Mouse (Mus musculus): ENCODE measurements around the gene Gemin8. TPM values are rescaled to one million over a fixed set of nuclear protein-coding genes. Genes with fewer than 3 reads are reported as not detected.

Gemin8 gene
- polyA plus RNA-seq, 1 experiment from 2014 or later = 5.1 TPM

GRCm38 (mm10) chrX:166230515-166231267, 60.4 kb downstream of the Gemin8 start:
- no peak overlapping the region for H3K4me3 ChIP-seq
- H3K9me3 ChIP-seq (replicated peaks) = no peaks in the 10 kb centered on the region
- H3K27me3 ChIP-seq = no peaks in the 10 kb centered on the region
- H3K4me1 ChIP-seq (replicated peaks) = no peaks in the 10 kb centered on the region
- no peak for ATAC-seq (replicated peaks; ENCODE audit: insufficient number of reproducible peaks, insufficient read depth, low FRiP score, low read depth)
- 78% methylated on average over 6 of the region's 6 CpGs for WGBS
- H3K4me2 ChIP-seq = no peak overlapping the region
- no peak overlapping the region for H3K27ac ChIP-seq
- no peaks in the 10 kb centered on the region for H3K36me3 ChIP-seq
- H3K9ac ChIP-seq = no peak overlapping the region

DNA sequence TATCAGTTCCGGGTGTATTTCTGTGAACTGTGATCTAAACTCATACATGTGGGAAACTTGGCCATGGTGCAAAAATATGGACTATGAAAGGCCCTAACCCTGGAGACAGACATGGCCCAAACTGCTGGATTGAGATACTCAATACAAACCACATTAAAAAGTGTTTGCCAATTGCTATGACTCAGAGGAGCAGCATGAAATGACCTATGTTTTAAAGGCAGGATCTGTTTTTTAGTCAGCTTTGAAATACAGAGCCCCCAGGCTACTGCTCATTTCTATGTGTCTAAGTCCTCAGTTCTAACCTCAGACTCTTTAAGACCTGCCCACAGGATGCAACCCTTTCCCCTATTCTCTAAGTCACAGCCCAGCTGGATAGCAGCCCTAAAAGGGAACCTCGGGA, 65.9 kb downstream of the Gemin8 start:
- H3K27ac ChIP-seq = no peak overlapping the region
- H3K27me3 ChIP-seq = peaks cover 26% of the 10 kb centered on the region
- H3K9me3 ChIP-seq (replicated peaks) = no peaks in the 10 kb centered on the region
- H3K4me3 ChIP-seq = no peak overlapping the region
- H3K4me1 ChIP-seq (replicated peaks) = no peaks in the 10 kb centered on the region
- 44% methylated on average over 2 of the region's 2 CpGs for WGBS
- no peak overlapping the region for H3K9ac ChIP-seq
- H3K36me3 ChIP-seq = no peaks in the 10 kb centered on the region
- no peak overlapping the region for H3K4me2 ChIP-seq
- no peak for ATAC-seq (replicated peaks; ENCODE audit: insufficient number of reproducible peaks, insufficient read depth, low FRiP score, low read depth)

GRCm38 (mm10) chrX:166238831-166239460, 68.7 kb downstream of the Gemin8 start, which contains the start of gene Gpm6b:
Gene Gpm6b, plus strand, starts transcription at chrX:166238911.
- H3K27ac ChIP-seq = no peak within 1 kb of the TSS

DNA sequence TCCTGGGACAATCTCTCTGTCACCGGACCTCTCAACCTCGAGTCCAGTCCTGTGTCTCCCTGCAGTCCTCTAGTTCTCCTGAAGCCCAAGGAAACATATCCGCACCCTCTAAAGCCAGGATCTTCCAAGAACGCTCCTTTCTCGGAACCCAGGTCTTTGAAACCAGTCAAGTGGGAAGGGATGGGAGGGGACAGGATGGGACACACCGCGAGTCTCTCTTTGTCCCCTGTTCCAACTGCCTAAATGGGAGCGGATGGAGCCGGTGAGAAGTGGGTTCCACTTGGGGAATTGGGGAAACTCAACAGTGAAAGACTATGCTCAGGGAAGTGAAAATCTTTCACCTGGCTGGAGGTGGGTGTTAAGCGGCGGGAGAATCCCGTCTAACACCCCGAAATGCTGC, 69.3 kb downstream of the Gemin8 start:
- H3K4me1 ChIP-seq (replicated peaks) = no peaks in the 10 kb centered on the region
- no peaks in the 10 kb centered on the region for H3K36me3 ChIP-seq
- peak overlapping the region; percentile 95 for H3K4me2 ChIP-seq
- WGBS = 17% methylated on average over 13 of the region's 13 CpGs
- peaks cover 26% of the 10 kb centered on the region for H3K27me3 ChIP-seq
- no peak overlapping the region for H3K27ac ChIP-seq
- peak overlapping the region; percentile 49 for H3K9ac ChIP-seq
- ATAC-seq (replicated peaks; ENCODE audit: insufficient number of reproducible peaks, insufficient read depth, low FRiP score, low read depth) = no peak
- H3K4me3 ChIP-seq = peak overlapping the region; percentile 56
- H3K9me3 ChIP-seq (replicated peaks) = no peaks in the 10 kb centered on the region

More at GRCm38 (mm10) chrX:166238831-166239460, 68.7 kb downstream of the Gemin8 start, which contains the start of gene Gpm6b:
- H3K4me2 ChIP-seq = peak within 1 kb of the TSS; percentile 95
- peak within 1 kb of the TSS; percentile 49 for H3K9ac ChIP-seq
- ATAC-seq (replicated peaks; ENCODE audit: insufficient number of reproducible peaks, insufficient read depth, low FRiP score, low read depth) = peak; percentile 77
- no peaks in the 10 kb centered on the region for H3K36me3 ChIP-seq
- H3K4me1 ChIP-seq (replicated peaks) = no peaks in the 10 kb centered on the region
- H3K4me3 ChIP-seq = peak within 1 kb of the TSS; percentile 56
- WGBS = 20% methylated on average over 52 of the region's 63 CpGs
- no peaks in the 10 kb centered on the region for H3K9me3 ChIP-seq (replicated peaks)
- peaks cover 26% of the 10 kb centered on the region for H3K27me3 ChIP-seq

Other genes with a start within 250 kb of the Gemin8 start
- gene Gpm6b, start 68.5 kb downstream of the Gemin8 start, polyA plus RNA-seq (2015; fragmentation: Nextera tagmentation; extraction: Ambion mirVana) = 6.9 and 10.9 TPM in 2 replicates